Mouse (Mus musculus) urinary bladder, postnatal 25 days (tissue): ENCODE results near the gene Cttn.

Source experiments
- DNase-seq: peaks from one replicate; pipeline ENCODE4 v3.0.0; 2022; ENCODE audit warnings: low spot score

Gene Cttn

GRCm38 (mm10) chr7:144391727-144392126 lies 79.1 kb downstream of the Cttn start:
- DNase-seq, result no peak

GRCm38 (mm10) chr7:144390676-144391075 lies 80.1 kb downstream of the Cttn start:
- no peak for DNase-seq

DNA sequence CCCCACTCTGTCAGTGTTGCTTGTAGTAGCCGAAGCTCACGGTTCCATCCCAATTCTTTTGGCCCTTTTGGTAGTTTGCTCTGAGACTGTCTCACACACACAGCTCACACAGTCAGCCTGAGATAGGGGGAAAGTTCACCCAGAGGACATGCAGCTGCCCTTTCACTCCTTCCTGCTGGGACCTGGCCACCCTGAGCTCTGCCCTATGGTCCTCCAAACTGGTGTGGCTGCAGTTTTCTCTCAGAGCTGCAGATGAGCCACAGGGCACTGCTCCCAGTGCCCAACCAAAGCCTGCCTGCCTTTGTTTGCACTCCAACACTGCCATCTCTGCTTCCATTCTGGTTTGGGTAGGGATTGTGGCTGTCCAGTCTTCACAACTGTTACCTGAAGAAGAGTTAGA lies 81.1 kb downstream of the Cttn start:
- DNase-seq, result no peak

GRCm38 (mm10) chr7:144387537-144387936 lies 83.3 kb downstream of the Cttn start:
- DNase-seq, result no peak
